Mouse (Mus musculus): ENCODE results near the gene Aco2.

DNA sequence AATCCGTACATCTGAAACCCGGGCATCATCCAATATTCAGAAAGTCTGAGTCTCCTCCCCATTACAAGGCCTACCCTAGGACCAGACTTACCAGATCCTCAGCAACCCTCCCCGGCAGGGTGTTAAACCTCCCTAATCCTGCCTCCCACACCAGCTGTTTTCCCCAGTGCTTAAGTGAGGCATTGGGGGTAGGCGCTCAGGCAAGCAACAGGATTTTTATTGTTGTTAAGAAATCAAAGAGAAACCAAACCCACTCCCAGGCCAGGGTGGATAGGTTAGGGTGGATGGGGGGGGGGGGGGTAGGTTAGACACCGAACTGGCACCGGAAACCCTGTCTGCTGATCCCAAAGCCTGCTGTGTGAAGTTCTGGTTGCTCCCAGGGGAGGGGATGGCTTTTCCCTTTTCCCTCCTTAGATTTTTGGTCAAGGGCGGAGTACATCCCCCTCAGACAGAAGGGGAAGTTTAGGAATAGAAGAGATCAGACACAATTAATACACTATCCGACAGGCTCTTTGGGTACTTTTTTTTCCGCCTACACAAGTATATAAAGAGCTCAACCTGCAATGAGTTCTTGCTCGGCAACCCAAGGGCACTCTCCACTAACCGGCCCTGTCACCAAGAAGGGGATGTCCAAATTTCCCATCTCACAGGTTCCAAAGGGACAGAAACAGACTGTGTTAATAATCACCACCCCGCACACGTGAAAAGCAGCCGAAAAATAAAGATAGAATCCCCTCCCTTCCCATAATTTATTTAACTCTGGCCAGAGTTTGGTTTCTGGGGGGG, 15.0 kb upstream of the Aco2 start:
- TF ChIP-seq CTCF (IDR thresholded peaks at IDR 0.05; ENCODE audit: low read depth) (no peak), EP300 (IDR thresholded peaks at IDR 0.05; ENCODE audit: low read depth) (no peak)

All from liver, embryonic 14.5 days (tissue).